Mouse (Mus musculus) MEL-GATA-1-ER (cell line): ENCODE results near the gene Ppt2.

Experiments
- DNase-seq: peaks from one replicate; pipeline ENCODE4 v3.0.0-alpha.2; 2012; ENCODE audit warnings: low read depth; ENCODE audit errors: extremely low read depth

Gene Ppt2

GRCm38 (mm10) chr17:34656666-34657065 is 28.4 kb upstream of the Ppt2 start:
- DNase-seq = no peak

GRCm38 (mm10) chr17:34655581-34655991 is 27.3 kb upstream of the Ppt2 start:
- no peak for DNase-seq

GRCm38 (mm10) chr17:34655160-34655559 is 26.9 kb upstream of the Ppt2 start:
- DNase-seq = no peak

DNA sequence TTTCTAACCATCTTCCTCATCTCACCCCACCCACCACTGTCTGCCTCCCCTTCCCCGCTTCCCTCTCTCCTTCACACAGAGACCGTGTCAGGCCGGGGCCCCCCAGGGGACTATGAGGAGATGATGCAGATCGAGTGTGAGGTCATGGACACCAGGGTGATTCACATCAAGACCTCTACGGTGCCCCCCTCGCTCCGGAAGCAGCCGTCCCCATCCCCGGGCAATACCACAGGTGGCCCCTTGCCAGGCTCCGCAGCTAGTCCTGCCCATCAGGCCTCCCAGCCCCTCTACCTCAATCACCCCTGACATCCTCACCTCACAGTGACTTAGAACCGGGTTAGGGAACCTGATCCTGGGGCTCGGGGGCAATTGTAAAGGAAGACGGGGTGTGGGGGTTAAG is 26.1 kb upstream of the Ppt2 start:
- DNase-seq = no peak

- DNase-seq = no peak
Observed at GRCm38 (mm10) chr17:34653746-34654285, 25.5 kb upstream of the Ppt2 start.

- no peak for DNase-seq
Observed at GRCm38 (mm10) chr17:34652985-34653384, 24.7 kb upstream of the Ppt2 start.

- DNase-seq = no peak
Observed at GRCm38 (mm10) chr17:34652546-34652945, 24.2 kb upstream of the Ppt2 start.

DNA sequence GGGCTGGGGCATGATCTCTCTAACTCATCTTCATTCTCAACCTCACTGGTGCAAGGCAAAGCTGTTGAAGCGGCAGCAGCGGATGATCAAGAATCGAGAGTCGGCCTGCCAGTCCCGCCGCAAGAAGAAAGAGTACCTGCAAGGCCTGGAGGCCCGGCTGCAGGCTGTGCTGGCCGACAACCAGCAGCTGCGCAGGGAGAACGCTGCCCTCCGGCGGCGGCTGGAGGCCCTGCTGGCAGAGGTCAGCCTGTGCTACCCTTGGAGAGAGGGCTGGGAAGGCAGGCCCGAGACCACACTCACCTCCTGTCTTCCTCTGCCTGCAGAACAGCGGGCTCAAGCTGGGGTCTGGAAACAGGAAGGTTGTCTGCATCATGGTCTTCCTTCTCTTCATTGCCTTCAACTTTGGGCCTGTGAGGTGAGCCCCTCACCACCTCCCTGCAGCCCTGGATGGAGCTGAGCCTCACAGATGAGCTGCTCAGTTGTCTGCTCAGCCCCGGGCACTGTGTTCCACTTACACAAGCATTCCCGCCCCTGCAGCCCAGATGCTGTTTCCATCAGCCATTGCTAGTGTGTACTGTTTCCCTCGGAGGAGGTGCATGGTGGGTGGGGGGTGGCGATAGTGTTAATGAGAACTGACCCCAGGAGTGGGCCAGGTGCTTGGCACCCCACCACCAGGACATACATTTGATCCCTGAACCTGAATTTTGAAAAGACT is 23.4 kb upstream of the Ppt2 start:
- DNase-seq = no peak

DNA sequence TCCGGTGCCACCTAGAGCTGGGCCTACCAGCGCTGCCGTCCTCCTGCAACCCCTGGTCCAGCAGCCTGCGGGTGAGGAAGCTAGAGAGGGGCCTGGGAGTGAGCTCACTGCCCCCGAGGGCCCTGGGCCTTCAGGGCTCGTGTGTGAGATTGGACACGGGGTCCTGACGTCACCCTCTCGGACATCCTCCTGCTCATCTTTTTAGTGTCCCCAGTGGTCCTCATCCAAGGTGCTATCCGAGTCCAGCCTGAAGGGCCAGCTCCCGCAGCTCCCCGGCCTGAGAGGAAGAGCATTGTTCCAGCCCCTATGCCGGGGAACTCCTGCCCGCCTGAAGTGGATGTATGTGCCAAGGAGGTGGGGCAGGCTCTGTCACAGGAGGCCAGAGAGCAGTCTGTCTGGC is 22.5 kb upstream of the Ppt2 start:
- DNase-seq = no peak

- no peak for DNase-seq
Observed at GRCm38 (mm10) chr17:34649106-34649864, 21.0 kb upstream of the Ppt2 start.

DNA sequence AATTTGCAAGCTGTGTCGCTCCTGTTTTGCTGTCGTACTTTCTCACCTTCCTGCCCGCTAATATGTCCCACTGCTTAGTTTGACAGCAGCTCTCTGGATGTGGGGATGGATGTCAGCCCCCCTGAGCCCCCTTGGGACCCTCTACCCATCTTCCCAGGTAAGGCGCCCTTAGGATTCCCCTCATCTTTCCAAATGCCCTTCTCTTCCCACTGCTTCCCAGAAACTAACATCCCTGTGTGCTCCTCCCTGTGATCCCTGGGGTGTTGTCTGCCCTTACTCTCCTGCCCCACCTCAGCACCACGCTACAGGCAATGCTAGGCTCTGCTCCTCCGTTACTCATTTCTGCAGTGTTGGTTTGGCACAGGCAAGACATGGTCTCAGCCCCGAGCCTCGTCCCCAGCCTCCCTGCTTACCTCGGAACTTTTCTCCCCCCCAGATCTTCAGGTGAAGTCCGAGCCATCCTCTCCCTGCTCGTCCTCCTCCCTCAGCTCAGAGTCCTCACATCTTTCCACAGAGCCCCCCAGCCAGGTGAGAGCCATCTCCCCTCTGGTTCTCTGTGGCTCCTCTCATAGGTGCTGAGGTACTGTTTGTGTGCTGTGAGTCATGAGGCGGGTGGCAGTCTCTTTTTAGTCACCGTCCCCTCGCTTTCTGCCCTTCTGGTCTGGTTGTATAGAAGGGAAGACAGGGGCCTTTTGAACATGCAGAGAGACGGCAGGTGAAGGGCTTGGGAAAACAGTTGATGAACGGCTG is 20.0 kb upstream of the Ppt2 start:
- DNase-seq = no peak

DNA sequence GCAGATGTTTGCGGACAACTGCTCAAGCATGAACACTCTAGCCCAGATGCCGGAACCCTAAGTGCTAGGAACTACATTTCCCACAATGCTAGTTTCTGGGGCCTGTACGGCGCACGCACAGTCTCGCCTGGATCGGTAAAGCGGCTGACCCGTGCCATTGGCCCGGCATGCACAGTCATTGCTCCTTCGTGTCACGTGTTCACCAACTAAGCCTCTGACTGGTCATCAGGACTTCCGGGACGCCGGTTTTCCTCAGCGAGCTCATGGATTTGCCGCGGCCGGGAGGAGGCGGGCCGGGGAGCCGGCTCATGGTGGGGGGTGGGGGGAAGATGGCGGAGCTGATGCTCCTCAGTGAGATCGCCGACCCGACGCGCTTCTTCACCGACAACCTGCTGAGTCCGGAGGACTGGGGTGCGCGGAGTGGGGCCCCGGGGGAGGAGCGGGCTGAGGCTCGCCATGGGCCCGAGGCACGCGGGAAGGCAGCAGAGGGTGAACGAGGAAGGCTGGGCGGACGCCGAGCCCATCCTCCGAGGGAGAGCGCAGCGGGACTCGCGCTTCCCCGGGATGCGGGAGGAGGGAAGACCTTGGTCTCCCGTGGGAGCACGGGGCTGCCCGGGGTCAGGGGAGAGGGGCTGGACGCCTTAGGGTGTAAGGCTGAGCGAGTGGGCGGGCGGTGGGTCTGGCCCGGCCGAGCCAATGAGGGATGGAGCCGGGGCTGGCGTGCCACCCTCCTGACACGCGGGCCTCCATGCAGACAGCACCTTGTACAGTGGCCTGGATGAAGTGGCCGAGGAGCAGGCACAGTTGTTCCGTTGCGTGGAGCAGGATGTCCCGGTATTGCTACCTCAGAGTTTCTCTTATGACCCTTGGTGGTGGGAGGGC is 18.8 kb upstream of the Ppt2 start, which contains the start of gene Atf6b:
Gene Atf6b (plus strand): TSS at position 241 of the 882 bp plus-strand sequence.
- DNase-seq = peak; percentile 98

- DNase-seq = no peak
Observed at GRCm38 (mm10) chr17:34645831-34646511, 17.7 kb upstream of the Ppt2 start.

DNA sequence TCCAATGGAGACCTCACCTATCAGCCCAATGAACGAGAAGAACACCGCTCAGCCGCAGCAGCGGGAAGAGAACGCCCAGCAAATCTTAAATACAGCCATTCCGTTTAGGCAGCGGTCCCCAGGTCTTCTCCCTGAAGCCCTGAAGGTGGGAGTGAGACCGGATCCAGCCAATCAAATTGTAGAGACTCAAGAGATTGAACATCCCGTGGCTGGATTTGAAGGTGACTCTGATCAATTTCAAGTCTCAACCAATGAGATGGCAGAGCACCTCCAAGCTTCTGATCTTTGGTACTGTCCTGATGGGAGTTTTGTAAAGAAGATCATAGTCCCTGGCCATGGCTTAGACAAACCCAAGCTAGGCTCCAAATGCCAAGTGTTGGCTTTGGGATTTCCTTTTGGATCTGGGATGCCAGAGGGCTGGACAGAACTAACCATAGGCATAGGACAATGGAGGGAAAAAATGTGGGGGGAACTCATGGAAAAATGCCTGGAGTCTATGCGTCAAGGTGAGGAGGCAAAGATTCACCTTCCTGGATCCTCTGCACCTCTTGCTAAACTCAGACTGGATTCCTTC is 17.0 kb upstream of the Ppt2 start:
- DNase-seq = peak; percentile 89

GRCm38 (mm10) chr17:34644608-34645007 is 16.3 kb upstream of the Ppt2 start, which contains the start of gene Fkbpl:
Gene Fkbpl, plus strand, starts transcription at chr17:34644764.
- DNase-seq = peak; percentile 95

GRCm38 (mm10) chr17:34643944-34644343 is 15.6 kb upstream of the Ppt2 start:
- no peak for DNase-seq

DNA sequence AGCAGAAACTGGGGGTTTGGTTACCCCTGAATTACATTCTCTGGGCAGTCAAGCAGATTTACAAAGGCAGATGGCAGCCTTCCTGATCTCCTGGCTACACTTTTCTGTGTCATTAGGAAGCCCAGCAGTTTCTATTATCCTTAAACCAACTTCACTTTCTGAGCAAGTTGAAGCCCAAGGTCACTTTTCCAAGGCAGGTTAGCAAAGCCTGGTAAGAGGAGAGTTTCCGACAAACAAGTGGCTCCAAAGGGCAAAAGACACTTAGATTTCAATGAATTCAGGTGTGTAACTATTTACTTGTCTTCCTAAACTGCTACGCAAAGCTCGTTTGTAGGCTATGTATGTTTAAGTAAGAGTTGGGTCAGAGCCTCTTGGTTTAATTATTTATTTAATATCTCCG is 15.1 kb upstream of the Ppt2 start:
- DNase-seq = no peak

DNA sequence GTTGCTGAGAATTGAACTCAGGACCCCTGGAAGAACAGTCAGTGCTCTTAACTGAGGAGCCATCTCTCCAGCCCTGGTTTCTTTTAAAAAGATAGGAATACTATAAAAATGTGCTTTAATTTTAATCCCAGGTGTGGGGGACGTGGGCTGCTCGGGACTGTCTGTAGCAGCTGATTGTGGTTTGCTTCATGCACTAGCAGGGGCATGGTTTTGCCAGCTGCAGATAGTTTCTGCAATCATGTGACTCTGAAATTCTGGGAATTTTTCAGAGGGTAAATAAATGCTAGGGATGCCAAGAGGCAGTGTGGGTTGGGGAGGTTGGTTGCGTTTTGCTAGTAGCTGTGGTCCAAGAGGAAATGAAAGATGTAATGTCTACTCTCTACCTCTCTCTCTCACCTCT is 13.6 kb upstream of the Ppt2 start:
- DNase-seq = no peak

DNA sequence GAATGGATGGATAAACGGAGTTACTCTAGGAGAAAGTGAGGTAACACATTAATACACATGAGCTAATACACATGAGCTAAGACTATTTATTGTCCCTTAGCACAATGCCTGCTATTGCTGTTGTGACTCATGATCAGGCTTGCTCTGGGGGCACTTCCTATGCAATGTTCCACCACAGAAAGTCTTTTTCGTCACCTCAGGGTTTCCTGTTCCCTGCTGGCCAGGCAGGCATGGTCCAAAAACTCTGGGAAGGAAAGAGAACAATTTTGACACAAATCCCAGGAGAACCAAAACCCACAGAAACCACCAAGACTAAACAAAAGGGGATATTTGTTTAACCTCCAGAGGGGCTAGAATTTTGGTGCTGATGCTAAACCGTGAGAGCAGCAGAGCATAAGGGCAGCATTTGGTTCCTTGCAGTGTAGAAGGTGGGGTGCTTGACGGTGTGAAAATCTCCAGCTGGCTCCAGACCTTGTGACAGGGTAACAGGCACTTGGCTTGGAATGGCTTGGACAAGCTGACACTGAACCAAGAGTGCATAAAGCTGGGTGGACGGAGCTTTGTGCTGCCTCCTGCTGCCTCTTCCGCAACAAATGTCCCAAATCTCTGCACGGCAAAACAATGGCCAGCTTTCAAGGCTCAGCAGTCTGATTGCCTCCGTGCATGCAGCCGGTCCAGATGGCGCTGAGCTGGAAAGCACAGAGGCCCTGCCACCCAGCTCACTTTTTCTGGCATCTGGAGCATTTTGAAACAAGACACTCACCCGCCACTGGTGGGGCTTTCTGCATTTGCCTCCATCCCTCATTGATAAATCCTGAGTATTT is 12.7 kb upstream of the Ppt2 start:
- no peak for DNase-seq
